Mouse (Mus musculus) B cell, adult 2 months (primary cell): ENCODE measurements around the gene Fastk.

ENCODE experiments used
- DNase-seq, 2 experiments: peaks; one replicate each; pipeline ENCODE4 v3.0.0; 2022

Fastk gene

DNA sequence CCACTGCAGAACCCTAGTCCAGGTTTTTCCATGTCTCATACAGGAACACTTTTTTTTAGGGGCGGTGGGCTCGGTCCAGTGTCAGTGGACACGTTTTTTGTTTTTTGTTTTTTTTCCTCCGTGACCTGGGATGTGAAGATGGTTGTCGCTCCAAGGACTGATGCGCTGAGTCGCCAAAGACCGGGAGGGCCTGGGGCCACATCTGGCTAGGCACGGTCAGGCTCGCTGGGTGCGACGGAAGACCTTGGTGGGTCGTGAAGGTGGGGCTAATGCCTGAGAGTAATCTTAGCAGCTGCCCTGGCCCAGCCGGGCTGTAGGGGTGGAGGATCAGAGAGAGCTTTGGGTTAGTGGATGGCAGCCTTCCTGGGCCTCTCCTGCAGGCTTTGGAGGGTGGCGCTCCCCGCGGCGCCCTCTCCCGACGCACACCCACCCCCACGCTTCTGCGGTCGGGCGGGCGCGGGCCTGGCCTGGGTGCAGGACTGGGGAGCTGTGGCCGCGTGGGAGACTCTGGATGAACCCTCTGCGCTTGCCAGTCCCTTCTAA lies 7.7 kb upstream of the Fastk start:
- peak; percentile 19 to 26 for DNase-seq

DNA sequence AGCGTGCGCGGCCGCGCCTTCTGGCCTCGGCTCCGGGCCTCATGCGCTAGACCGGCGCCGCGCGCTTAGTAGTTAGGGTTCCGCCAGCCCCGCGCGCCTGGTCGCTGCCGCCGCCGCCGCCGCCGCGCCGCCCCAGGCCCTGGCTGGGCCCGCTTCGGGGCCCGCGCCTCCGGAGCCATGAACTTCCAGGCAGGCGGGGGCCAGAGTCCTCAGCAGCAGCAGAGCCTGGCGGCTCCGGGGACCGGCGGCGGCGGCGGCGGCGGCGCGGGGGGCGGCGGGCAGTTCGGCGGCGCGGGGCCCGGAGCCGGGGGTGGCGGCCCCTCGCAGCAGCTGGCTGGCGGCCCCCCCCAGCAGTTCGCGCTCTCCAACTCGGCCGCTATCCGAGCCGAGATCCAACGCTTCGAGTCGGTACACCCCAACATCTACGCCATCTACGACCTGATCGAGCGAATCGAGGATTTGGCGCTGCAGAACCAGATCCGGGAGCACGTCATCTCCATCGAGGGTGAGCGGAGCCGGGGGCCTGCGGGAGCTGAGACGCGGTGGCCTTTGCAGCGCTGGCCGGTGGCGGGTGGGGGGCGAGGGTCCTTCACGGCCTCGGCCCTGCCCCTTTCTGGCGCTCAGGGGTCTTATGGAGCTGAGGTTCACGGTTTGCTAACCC lies 7.1 kb upstream of the Fastk start, which contains the start of gene Agap3:
TSS of gene Agap3 (plus strand) at position 148 of the 661 bp plus-strand sequence.
- DNase-seq: peak; percentile 40 to 41

DNA sequence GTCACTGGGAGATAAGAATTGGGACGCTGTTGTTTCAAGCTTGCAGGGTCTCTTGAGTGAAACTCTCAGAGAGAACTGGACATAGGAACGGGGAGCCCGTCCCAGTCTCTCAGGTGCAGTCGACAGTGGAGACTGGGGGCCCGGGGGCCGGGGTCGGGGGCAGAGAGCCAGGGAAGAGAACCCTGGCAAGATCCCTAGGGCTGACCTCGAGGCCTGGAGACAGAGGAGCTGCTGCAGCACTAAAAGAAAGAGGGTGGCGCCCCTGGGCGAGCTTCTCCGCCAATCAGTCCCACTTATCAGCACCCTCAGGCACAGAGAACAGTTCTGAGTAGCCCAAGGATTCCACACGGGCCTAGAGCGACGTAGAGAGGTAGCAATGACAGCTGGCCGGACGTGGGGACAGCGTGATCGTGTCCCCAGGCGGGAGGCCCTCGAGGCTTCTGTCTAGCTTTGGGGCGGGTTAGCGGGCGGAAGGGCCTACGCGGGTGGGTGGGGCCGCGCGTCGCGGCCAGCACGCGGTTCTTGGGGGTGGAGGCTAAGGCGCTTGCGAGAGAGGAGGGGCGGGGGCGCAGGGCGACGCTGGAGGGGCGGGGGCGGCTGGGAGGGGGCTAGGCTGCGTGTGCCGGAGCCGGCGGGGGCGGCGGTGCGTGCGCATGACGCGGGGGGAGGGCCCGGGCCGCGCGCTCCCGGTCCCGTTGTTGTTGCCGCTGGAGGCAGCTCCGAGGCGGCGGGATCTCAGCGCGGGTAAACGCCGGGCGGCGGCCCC lies 6.4 kb upstream of the Fastk start:
- peak; percentile 74 to 78 for DNase-seq

DNA sequence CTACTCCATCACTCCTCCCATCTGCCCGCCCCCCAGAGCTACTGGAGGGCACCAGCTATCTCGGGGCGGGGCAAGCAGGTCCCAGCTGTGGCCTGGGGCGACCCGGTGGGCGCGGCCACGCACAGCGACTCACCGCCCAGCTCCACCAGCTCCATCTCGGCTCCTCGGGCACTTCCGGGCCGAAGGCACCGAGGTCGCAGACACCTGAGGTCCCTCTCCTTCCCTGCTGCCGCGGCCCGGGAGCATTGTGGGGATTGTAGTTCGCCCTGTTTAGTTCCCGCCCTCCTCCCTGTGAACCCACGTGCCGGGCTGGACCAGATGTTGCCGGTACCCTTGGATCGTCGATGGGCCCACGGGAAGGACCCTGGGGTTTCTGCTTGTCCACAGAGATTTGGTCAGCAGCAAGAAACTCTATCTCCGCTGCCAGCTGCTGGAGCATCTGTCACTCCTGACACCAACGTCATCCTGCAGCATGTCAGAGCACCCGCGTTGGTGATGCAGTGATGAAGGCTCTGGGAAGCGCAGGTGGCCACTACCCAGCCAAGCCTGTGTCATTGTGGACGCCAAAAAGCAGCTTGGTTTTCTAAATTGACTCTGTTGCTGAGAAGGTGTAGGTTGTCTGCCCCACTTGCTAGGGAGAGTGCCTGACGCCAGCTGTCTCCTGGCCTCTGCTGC lies 2.7 kb upstream of the Fastk start, which contains the start of gene Tmub1:
TSS of gene Tmub1 (minus strand) at position 231 of the 675 bp plus-strand sequence.
- peak; percentile 85 to 86 for DNase-seq

DNA sequence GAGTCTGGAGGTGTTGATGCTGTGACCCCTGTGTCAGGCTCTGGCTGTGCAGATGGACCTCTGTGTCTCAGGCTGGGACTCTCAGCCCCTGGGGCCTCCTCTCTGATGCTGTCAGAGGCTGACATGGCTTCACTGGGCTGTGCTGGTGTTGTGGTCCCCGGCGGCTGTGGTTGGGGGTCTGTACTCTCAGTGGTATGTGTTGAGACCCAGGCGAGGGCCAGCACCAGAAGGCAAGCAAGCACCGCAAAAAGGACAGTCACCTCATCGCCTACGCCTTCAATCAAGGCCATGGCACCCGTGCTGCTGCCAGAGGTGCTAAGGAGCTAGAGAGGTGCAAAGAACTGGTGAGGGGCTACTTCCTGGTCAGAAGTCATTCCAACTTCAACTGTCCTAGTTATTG lies 1.5 kb upstream of the Fastk start:
- no peak for DNase-seq

DNA sequence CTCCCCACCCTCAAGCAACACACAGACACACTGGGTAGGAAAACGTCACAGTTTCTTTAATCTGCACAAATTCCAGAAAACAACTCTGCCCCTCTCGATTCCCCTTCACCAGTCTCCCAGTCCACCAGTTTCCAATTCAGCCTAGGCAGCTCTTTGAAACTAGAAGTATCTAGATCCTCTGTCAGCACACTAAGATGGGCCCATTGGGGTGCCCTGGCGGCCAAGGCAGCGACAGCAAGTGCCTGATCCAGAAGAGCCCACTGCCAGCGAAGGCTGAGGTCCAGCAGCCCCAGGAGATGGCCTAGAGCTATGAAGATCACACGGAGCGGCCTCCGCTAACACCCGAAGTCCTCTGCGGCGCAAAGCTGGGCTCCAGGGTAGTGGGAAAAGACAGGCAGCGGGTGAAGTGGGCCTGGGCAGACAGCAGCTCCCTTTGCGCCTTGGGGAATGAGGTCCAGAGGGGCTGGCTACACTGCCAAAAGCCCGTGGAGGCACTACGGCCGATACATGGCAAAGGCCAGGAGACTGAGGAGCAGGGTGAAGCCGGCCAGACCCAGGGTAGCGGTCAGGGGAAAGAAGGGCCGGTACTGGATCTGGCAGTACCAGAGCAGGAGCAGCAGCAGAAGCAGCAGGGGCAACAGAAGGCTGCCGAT lies 467 bp upstream of the Fastk start:
- DNase-seq: no peak

DNA sequence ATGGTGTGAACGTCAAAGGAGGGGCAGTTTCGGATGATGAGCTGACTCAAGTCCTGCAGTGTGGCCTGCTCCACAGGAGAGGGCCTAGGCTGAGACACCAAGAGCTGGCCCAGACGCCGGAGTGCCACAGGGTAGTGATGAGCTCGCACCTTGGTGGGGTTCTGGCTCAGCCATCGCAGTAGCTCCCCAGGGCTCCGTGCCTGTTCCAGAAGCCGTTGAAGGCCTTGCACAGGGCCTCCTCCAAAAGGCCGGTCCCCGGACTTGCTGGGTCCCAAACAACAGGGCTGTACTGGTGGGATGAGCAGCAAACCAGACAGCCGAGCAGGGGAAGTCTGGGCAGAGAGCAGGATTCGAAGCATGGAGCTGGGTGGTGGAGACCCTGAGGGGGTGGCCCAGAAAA lies 1.2 kb downstream of the Fastk start:
- no peak for DNase-seq

DNA sequence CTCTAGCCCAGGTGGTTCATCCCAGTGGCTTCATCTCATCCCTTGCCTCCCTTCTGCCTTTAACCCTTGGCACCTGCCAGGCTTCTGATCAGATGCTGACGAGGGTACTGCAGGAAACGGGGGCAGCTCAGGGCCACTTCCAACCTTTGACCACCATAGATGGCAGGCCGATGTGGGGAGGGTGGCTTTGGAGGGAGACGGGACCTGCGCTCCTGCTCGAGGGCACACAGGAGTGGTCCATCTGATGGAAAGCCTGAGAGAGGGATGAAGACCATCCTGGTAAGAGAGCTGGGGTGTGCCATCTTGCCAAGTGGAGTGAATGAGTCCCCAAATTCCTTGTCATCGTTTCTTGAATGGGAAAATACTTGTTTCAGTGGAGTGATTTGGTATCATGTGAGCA lies 1.9 kb downstream of the Fastk start:
- DNase-seq: no peak

DNA sequence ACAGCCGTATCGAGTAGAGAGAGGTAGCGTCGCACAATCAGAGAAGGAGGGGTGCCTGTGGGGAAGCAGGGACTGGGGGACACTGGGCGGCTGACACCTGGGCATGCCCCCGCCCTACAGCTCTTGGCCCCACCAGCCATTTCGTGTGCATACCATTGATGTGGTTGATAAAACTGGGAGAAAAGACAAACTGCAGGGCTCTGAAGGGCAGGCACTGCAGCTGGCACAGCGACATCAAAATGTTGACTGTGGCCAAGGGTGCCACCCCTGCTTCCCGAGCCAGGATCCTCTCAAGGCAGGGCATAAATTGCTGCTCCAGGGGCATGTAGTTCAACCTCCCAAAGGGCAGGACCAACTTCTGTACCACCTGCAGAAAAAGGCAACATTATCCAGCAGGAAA lies 3.1 kb downstream of the Fastk start:
- no peak for DNase-seq

DNA sequence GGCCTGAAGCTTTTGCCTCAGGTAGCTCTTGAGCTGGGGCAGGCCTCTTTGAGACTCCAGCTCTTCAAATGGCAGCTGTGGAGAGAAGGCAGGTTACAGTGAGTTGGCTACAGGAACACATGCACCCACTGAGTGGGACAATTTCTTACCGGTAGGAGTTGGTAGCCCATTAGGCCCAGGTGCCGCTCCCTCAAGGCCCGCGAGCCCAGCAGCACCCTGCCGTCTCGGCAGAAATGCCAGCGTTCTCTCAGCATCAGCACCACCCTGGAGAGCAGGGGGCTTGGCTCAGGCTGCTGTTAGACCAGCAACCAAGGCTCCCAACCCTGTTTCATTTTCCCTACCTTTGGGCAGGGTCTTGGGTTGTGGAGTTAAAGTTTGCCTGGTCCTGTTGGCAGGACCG lies 3.9 kb downstream of the Fastk start:
- no peak for DNase-seq

DNA sequence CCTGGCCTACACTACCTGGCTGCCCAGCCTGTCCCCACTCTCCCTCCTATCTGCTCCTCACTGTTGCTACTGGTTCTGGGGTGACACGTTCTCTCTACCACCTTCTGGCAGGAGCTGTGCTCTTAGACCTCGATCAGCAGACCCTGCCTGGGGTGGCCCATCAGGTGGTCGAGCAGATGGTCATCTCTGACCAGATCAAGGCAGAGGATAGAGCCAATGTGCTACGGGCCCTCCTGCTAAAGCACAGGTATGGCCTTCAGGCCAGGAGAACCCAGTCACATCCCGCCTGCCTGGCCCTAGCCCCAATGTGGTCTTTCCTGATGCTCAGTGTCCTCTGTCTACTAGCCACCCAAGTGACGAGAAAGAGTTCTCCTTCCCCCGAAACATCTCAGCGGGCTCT lies 11.1 kb downstream of the Fastk start:
- no peak for DNase-seq

DNA sequence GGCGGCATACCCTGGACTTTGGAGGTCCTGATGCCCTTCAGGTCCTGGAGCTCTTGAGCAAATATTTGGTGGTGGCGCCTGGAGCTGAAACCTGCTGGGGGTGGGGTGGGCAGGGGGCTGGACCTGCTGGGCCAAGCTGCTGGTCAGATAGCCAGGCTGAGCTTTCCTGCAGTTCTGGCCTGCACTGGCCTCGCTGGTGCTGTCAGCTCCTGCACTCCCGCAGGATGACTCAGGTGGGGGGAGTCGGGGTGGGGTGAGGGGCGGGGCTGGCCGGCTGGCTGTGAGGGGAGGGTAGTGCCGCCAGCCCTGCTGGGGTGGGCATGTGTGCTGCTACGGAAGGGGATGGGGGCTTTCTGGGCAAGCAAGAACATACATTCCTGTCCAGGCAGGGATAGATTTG lies 16.5 kb downstream of the Fastk start:
- DNase-seq: no peak

DNA sequence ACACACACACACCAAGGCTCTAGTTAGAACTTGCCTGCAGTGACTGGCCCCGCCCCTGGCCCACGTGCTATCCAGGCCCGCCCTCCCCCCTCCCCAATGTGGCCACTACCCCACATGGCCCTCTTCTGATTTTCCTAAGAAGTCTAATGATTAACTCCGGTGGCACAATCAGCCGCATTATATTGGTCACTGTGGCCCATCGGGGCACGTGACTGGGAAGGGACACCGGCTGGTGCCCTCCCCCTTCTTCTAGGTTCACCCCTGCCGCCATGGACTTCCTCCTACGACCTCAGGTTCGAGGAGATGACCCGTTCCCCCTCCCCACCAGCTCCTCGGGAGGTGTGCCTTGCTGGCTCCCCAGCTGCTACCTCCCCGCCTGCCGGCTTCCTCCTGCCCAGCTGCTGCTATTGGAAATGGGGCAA lies 17.1 kb downstream of the Fastk start:
- no peak for DNase-seq

DNA sequence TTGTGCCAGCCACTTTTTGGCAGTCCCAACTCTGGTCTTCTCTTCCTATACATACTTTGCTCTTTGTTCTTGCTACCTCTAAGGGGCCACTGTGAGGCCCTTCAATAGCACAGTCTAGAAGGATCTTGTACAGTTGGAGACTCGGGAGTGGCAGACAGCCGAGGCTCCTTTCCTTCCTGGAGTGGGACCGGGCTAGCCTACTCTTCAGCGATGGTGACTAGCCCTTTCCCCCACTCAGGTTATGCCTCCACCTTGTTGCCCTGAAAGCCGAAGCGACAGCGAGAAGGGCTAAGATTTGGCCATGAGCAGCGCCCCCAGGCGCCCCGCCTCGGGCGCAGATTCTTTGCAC lies 17.8 kb downstream of the Fastk start:
- DNase-seq: no peak

DNA sequence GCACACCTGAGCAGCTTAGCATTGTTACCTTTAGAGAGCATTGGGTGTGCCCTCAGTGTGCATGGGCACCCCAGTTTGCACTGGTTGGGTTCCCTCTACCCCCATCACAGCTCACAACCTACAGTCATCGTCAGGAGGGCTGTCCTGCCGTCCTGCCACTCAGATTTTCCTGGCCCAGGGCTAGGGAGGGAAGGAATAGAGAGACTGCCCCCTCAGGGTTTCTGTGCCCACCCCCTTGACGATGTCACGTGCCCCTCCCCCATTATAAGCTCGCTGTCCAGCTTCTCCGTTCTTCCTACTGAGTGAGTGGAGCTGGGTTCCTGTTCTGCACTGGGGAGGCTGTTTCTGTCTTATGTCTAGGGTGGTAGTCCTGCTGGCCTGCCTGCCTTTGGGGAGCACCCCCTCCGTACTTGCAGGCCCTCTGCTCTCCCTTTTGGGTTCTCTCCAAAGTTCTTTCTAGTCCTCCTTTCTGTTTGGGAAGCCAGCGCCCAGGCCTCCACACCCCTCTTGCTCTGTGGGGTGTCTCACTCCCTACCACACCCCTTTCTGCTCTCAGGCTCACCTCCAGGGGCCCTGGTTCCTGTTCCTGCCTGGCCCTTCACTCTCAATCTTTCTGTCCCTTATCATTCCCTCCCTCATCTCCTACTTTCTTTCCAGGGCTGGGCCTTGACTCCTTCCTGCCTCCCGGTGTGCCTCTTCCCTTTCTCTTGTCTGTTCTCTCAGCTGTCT lies 18.4 kb downstream of the Fastk start:
- DNase-seq: no peak

DNA sequence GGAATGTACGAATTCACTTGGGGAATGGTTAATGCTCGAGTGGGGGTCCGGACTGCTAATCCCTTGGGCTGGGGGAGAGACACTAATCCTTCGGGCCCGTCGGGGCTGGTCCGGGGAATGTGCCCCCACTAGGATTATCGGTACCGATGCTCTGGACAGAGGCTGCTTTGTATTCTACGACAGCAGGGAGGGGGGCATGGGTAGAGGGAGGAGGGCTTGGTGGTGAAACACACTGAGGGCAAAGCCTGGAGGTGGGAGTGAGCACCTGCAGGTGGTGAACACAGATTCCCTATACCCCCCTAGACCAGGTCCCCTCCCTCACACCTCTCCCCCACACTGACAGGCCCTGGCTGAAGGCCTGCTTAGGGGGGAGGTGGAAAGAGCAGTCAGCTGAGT lies 19.1 kb downstream of the Fastk start:
- peak; percentile 5 to 13 for DNase-seq

DNA sequence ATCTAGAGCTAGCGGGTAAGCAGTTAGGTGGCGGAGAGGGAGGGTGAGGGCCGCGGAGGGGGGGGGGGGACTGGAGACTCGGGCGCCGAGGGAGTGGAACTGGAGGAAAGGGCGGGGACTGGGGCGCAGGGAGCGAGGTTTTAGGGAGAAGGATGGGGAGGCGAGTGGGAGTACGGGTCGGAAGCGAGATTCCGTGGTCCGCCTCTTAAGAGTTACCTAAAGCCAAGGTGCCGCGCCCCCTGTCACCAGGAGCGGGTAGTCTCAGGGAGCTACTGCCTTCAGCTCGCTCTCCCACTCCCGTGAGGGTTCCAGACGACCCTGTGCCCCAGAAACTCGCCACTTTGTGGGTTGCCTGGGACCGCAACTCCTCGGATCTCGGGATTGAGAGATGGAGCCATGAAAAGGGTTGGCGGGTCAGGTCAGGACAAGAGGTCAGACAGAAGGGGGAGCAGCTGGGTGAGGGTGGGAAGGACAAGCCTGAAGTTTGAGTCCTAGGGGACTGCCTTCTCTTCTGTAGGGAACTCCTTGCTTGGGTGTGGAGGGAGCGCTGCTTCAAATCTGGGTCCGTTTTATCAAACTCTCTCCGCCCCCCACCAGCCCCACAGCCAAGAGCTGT lies 19.6 kb downstream of the Fastk start:
- DNase-seq: no peak

DNA sequence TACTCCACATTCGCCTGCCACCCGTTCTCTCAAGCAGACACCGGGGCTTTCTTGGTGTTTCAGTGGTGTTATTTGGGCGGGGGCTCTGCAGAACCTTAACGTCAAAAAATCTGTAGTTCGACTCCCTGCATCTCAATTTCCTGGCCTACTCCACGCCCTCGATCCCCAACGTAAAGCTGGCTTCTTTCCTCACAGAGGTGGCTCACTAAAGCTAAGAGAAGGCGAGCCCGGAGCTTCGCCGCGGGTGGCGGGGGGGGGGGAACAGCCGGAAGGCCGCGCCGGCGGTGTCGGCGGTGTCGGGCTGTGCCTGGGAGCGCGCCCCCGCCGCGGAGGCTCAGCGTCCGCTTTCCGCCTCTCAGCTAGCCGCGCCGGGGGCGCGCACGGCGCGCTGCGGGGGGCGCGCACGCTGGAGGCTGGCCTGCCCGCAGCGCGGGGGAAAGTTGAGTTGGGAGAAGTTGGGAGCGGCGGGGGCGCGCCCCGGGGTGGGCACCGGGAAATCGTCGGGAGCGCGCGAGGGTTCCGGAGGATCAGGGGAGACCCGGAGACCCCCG lies 20.2 kb downstream of the Fastk start:
- DNase-seq: peak; percentile 86 to 91

DNA sequence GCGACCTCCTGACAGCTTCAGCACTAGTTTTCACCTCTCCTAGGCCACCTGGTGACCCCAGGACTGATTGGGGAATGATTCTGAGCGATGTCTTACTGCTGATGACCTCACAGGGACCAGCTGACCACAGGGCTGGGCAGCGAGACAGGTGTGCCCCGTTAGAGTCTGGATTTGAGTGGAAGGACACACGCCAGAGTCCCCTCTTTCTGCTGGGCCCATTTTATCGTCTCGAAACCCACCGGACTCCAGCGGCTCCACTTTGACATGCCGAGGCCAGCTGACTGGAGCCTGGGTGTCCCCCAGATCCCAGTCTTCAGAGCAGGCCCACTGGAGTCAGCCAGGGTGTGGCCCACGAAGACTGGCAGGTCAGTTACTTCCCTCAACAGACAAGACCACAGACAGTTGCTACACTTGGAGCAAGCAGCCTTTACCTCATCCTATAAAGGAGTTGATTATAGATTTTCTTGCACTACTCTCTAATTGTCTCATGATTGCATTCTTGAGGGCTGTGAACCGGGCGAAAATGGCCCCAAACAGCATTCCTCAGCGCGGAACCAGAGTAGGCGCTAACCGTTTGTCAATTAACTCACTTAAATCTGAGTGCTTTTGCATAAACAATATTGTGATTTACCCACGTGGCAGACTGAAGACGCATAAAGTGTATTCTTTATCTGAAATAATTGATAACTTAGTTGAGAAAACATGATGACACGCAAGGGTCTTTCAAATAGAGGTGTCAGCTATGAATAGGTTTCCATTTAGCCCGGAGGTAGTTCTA lies 20.9 kb downstream of the Fastk start:
- peak in 1 of 2 experiments; percentile 30 for DNase-seq

DNA sequence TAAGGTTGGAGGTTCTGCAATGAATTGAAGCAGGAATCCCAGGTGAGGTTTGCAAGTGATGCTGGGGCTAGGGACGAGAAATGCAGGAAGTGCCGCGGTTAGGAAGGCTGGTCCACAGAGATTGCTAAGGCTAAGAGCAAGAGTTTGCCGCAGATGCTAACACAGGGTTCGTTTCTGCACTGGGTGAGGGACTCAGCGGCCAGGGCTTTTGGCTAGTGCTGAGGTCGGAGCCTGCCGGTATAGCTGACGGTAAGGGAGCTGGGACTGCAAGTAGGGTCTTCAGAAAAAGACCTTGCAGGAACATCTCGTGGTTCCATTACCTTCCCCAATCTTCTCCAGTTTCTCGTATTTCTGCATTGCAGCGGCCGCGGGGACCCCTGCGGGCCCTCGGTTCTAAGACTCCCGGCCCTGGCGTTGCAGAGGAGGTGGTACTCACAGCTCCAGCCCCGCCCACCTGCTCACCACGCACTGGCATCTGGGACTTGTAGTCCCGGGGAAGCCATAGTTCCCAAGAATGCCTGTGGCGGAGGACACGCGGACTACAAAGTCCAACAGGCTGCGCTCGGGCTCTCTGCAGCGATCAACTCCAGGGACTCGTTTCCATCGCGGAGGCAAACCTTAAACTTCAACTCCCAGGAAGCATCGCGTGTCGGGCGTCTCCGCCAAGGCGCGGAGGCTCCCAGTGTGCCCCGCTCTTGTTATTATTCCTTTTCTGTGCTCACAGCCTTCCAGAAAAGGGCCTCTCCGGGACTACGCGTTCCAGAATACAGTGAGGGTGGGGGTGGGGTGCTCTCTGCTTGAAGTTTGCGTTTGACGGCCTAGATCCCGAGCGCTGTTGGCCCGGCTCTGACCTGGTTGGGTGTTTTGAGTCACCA lies 21.7 kb downstream of the Fastk start, which contains the start of the genes Cdk5 and Slc4a2:
TSS of gene Cdk5 (minus strand) at position 402 of the 875 bp plus-strand sequence.
TSS of gene Slc4a2 (plus strand) at position 709 of the 875 bp plus-strand sequence.
- peak; percentile 96 to 98 for DNase-seq
